Mouse (Mus musculus): ENCODE data around the gene Cldn13. TPM values are rescaled to one million over a fixed set of nuclear protein-coding genes. Genes with fewer than 3 reads are reported as not detected.
A peak's percentile ranks its signal among the peaks of the same experiment; 100 is the strongest.

Gene Cldn13
- polyA plus RNA-seq, 1 experiment from 2014 or later: 0.31 TPM

DNA sequence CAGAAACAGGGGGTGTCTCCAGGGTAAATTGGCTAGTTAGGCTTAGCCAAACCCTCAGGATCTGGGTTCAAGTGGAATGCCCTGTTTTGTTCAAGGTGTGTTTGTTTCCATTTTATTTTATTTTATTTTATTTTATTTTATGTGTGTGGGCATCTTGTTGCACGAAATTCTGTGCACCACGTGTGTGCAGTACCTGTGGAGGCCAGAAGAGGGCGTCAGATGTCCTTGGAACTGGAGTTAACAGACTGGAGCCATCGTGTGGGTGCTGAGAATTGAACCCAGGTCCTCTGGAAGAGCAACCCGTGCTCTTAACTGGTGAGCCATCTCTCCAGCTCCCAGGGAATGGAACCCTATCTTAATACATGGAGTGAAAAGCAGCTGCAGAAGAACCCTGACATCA is 22.6 kb downstream of the Cldn13 start:
- Histone ChIP-seq H3K27me3 (ENCODE audit: control insufficient read depth, insufficient read depth, low read length) (no peaks in the 10 kb centered on the region), H3K4me1 (ENCODE audit: control insufficient read depth in 2 of 2, insufficient read depth in 2 of 2, low read length in 2 of 2) (peaks cover 0 to 3% of the 10 kb centered on the region in 2 experiments; a peak in 2 of 4 replicates)
- ATAC-seq (ENCODE audit: insufficient number of reproducible peaks, insufficient read depth, low FRiP score, low read depth): no peak

DNA sequence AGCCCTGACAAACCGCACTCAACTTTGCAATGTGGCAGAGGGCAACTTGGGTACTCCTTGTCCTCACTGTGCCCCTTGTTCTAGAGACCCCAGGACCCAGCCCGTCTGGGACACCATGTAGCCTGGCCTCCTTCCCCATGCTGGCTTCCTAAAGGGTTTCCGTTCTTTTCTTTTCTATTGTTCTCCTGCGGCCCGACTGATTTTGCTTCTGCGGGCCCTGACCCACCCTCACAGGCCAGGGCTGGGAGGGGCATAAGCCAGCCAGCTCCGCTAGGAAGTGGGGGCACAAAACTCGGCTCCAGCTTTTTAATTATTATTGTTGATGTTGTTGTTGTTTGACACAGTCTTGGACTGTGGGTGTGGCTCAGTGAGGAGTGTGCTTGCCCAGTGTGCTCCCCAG is 23.8 kb downstream of the Cldn13 start:
- Histone ChIP-seq H3K36me3 (ENCODE audit: control insufficient read depth, insufficient read depth, low read length) (no peaks in the 10 kb centered on the region), H3K27me3 (ENCODE audit: control insufficient read depth, insufficient read depth, low read length) (no peaks in the 10 kb centered on the region), H3K9ac (ENCODE audit: low read length) (no peak overlapping the region), H3K4me1 (ENCODE audit: control insufficient read depth in 2 of 2, insufficient read depth in 2 of 2, low read length in 2 of 2) (peaks cover 0 to 3% of the 10 kb centered on the region in 2 experiments; a peak in 2 of 4 replicates), H3K4me3 (ENCODE audit: control insufficient read depth in 1 of 2, insufficient read depth in 1 of 2, low read depth in 1 of 2, low read length in 2 of 2) (no peak overlapping the region), H3K27ac (replicated peaks in 1 of 2; ENCODE audit: control insufficient read depth in 1 of 2, insufficient read depth in 1 of 2, low read depth in 2 of 2, low read length in 2 of 2) (peak overlapping the region; percentile 48 to 57), H3K9me3 (ENCODE audit: control insufficient read depth, low read length) (0 out of 2 replicates have a peak, but pooled peaks cover 3% of the 10 kb centered on the region), H3K4me2 (ENCODE audit: low read length) (no peak overlapping the region)
- ATAC-seq (ENCODE audit: insufficient number of reproducible peaks, insufficient read depth, low FRiP score, low read depth): peak; percentile 10; the same call in 1 of the 2 replicates
- 65% methylated on average over 8 of the region's 8 CpGs for WGBS

More for the DNA sequence above, 22.6 kb downstream of the Cldn13 start:
- Histone ChIP-seq H3K9me3 (ENCODE audit: control insufficient read depth, low read length) (0 out of 2 replicates have a peak, but pooled peaks cover 3% of the 10 kb centered on the region), H3K4me2 (ENCODE audit: low read length) (no peak overlapping the region), H3K4me3 (ENCODE audit: control insufficient read depth in 1 of 2, insufficient read depth in 1 of 2, low read depth in 1 of 2, low read length in 2 of 2) (no peak overlapping the region), H3K36me3 (ENCODE audit: control insufficient read depth, insufficient read depth, low read length) (no peaks in the 10 kb centered on the region), H3K27ac (replicated peaks in 1 of 2; ENCODE audit: control insufficient read depth in 1 of 2, insufficient read depth in 1 of 2, low read depth in 2 of 2, low read length in 2 of 2) (no peak overlapping the region), H3K9ac (ENCODE audit: low read length) (no peak overlapping the region)
- WGBS: 80% methylated on average over 5 of the region's 5 CpGs

DNA sequence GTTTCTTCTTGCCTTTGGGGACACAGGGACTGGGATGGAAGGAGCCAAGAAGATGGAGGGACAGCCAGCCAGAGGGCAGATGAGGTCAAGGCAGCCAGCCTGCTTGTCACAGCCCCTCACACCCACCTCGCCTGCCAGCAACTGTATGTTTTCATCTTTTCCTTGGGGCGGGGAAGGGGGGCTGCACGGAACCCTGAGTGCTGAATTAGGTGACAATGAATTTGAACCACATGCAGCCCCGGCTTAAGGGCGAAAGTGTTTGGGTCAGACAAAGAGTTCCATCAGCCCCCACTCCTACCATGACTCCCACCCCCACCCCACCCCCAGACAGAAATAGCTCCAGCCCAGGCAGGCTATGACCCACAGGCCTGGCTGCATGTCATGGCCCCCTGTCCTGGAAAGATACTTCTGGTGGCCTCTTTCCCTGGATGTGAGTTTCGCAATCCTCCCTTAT is 24.7 kb downstream of the Cldn13 start:
- no peaks in the 10 kb centered on the region for H3K27me3 ChIP-seq (ENCODE audit: control insufficient read depth, insufficient read depth, low read length)
- H3K9me3 ChIP-seq (ENCODE audit: control insufficient read depth, low read length): 0 out of 2 replicates have a peak, but pooled peaks cover 3% of the 10 kb centered on the region
- WGBS: 72% methylated on average over 6 of the region's 6 CpGs
- H3K27ac ChIP-seq (replicated peaks in 1 of 2; ENCODE audit: control insufficient read depth in 1 of 2, insufficient read depth in 1 of 2, low read depth in 2 of 2, low read length in 2 of 2): no peak overlapping the region
- peaks cover 0 to 3% of the 10 kb centered on the region in 2 experiments; a peak in 2 of 4 replicates for H3K4me1 ChIP-seq (ENCODE audit: control insufficient read depth in 2 of 2, insufficient read depth in 2 of 2, low read length in 2 of 2)
- ATAC-seq (ENCODE audit: insufficient number of reproducible peaks, insufficient read depth, low FRiP score, low read depth): no peak
- no peaks in the 10 kb centered on the region for H3K36me3 ChIP-seq (ENCODE audit: control insufficient read depth, insufficient read depth, low read length)
- H3K4me3 ChIP-seq (ENCODE audit: control insufficient read depth in 1 of 2, insufficient read depth in 1 of 2, low read depth in 1 of 2, low read length in 2 of 2): no peak overlapping the region
- no peak overlapping the region for H3K4me2 ChIP-seq (ENCODE audit: low read length)
- no peak overlapping the region for H3K9ac ChIP-seq (ENCODE audit: low read length)

DNA sequence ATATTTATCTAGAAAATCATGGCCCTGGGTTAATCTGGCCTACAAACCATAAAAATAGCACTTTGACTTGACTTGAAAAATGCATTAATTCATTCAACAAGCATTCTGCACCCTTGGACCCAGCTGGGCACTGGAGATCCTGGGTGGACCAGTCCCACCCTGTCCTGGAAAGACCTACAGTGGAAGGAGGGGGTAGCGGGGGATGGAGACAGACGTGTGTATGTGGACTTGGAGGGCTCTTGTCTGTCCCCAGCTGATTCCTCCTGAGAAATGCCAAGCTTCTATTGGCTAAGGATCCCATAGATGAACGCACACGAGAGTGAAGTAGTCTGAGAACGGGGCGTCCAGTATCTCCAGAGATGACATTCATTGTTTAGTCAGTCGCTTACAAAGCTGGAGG is 26.8 kb downstream of the Cldn13 start:
- no peak for ATAC-seq (ENCODE audit: insufficient number of reproducible peaks, insufficient read depth, low FRiP score, low read depth)
- 79% methylated on average over 7 of the region's 7 CpGs for WGBS
- Histone ChIP-seq H3K27me3 (ENCODE audit: control insufficient read depth, insufficient read depth, low read length) (no peaks in the 10 kb centered on the region), H3K4me2 (ENCODE audit: low read length) (no peak overlapping the region), H3K36me3 (ENCODE audit: control insufficient read depth, insufficient read depth, low read length) (no peaks in the 10 kb centered on the region), H3K4me1 (ENCODE audit: control insufficient read depth in 2 of 2, insufficient read depth in 2 of 2, low read length in 2 of 2) (peaks cover 0 to 3% of the 10 kb centered on the region in 2 experiments; a peak in 2 of 4 replicates), H3K4me3 (ENCODE audit: control insufficient read depth in 1 of 2, insufficient read depth in 1 of 2, low read depth in 1 of 2, low read length in 2 of 2) (no peak overlapping the region), H3K9ac (ENCODE audit: low read length) (no peak overlapping the region), H3K9me3 (ENCODE audit: control insufficient read depth, low read length) (0 out of 2 replicates have a peak, but pooled peaks cover 3% of the 10 kb centered on the region), H3K27ac (replicated peaks in 1 of 2; ENCODE audit: control insufficient read depth in 1 of 2, insufficient read depth in 1 of 2, low read depth in 2 of 2, low read length in 2 of 2) (peak overlapping the region in 1 of 2 experiments; percentile 64; a peak in 2 of 4 replicates)

DNA sequence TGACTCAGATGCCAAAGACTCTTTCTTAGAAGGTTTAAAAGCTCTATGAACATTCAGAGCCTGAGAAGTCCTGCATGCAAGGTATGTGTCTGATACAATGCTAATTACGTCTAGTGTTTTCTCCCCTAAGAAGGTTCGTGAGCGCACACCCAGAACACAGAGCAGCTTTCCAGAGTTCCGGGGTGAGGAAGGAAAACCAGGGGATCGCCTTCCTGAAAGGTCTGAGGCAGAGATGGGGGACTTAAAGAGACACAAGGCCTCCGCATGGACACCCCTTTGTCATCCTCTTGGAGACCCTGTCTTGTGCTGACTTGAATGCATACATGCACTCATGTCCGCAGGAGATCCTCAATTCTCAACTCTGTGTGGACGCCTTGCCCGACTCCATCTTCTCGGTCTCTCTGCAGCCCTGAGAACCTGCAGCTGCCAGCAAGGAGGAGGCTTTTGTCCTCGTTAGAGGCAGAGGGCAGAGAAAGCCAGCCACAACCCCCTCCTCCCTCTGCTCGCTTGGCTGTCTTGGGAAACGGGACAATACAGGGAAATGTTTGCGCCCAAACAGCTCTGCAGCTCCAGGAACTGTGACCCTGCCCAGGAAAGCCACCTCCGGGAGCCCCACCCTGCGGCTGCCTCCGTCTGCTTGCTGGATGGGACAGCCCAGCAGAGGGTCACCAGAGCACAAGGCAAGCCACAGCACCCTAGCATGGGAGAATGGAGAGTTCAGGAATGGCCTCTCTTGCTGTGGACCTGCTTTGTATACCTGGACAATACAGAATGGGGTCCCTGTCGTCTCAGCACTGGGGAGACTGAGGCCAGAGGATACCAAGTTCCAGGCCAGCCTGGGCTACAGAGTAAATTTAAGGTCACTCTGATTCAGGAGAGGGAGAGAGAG is 27.6 kb downstream of the Cldn13 start:
- peaks cover 0 to 3% of the 10 kb centered on the region in 2 experiments; a peak in 2 of 4 replicates for H3K4me1 ChIP-seq (ENCODE audit: control insufficient read depth in 2 of 2, insufficient read depth in 2 of 2, low read length in 2 of 2)
- no peak overlapping the region for H3K4me2 ChIP-seq (ENCODE audit: low read length)
- ATAC-seq (ENCODE audit: insufficient number of reproducible peaks, insufficient read depth, low FRiP score, low read depth): peak; percentile 73
- H3K9ac ChIP-seq (ENCODE audit: low read length): no peak overlapping the region
- H3K9me3 ChIP-seq (ENCODE audit: control insufficient read depth, low read length): 0 out of 2 replicates have a peak, but pooled peaks cover 1% of the 10 kb centered on the region
- H3K27me3 ChIP-seq (ENCODE audit: control insufficient read depth, insufficient read depth, low read length): no peaks in the 10 kb centered on the region
- no peaks in the 10 kb centered on the region for H3K36me3 ChIP-seq (ENCODE audit: control insufficient read depth, insufficient read depth, low read length)
- H3K4me3 ChIP-seq (ENCODE audit: control insufficient read depth in 1 of 2, insufficient read depth in 1 of 2, low read depth in 1 of 2, low read length in 2 of 2): no peak overlapping the region
- 62% methylated on average over 18 of the region's 18 CpGs for WGBS
- peak overlapping the region; percentile 64 to 75 for H3K27ac ChIP-seq (replicated peaks in 1 of 2; ENCODE audit: control insufficient read depth in 1 of 2, insufficient read depth in 1 of 2, low read depth in 2 of 2, low read length in 2 of 2)

DNA sequence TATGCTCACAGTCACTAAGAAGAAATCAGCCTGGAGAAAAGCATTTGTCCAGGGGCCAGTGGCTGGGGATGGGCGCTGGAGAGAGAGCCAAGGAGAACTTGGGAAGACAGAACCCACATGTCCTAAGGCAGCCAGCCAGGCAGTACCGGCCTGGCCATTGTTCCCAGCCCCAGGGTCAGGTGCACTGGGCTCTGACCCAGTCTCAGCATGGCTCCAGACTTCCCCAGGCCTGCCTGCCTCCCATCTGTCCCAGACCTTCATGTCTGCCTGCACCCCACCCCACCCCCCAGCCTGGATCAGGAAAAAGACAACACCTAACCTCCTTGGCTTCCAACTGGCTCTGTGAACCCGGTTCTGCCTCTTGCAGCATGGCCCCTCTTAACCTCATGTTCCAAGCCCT is 32.2 kb downstream of the Cldn13 start:
- H3K9ac ChIP-seq (ENCODE audit: low read length): no peak overlapping the region
- H3K27ac ChIP-seq (replicated peaks in 1 of 2; ENCODE audit: control insufficient read depth in 1 of 2, insufficient read depth in 1 of 2, low read depth in 2 of 2, low read length in 2 of 2): no peak overlapping the region
- H3K4me1 ChIP-seq (ENCODE audit: control insufficient read depth in 2 of 2, insufficient read depth in 2 of 2, low read length in 2 of 2): no peaks in the 10 kb centered on the region; a peak in 2 of 4 replicates
- H3K4me3 ChIP-seq (ENCODE audit: control insufficient read depth in 1 of 2, insufficient read depth in 1 of 2, low read depth in 1 of 2, low read length in 2 of 2): no peak overlapping the region
- 65% methylated on average over 3 of the region's 3 CpGs for WGBS
- H3K27me3 ChIP-seq (ENCODE audit: control insufficient read depth, insufficient read depth, low read length): no peaks in the 10 kb centered on the region
- H3K4me2 ChIP-seq (ENCODE audit: low read length): no peak overlapping the region
- no peaks in the 10 kb centered on the region for H3K36me3 ChIP-seq (ENCODE audit: control insufficient read depth, insufficient read depth, low read length)
- ATAC-seq (ENCODE audit: insufficient number of reproducible peaks, insufficient read depth, low FRiP score, low read depth): no peak
- peaks cover 5% of the 10 kb centered on the region; the same call in 1 of the 2 replicates for H3K9me3 ChIP-seq (ENCODE audit: control insufficient read depth, low read length)

DNA sequence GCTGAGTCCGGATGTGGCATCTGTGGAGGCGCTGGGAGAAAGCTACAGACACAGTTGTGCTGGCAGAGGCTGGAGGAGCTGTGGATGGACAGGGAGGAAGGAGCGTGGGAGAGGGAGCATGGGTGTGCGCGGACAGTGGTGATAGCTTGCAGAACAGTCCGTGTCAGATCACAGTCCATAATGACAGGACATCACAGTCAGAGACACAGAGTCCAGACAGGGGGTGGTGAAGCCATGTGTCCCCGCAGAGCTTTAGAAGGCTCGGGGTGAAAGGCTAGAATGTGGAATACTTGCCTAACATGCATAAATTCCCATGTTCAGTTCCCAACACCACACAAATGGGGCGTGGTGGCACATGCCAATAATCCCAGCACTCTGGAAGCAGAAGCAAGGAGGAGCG is 38.5 kb downstream of the Cldn13 start:
- Histone ChIP-seq H3K27ac (replicated peaks in 1 of 2; ENCODE audit: control insufficient read depth in 1 of 2, insufficient read depth in 1 of 2, low read depth in 2 of 2, low read length in 2 of 2) (no peak overlapping the region), H3K36me3 (ENCODE audit: control insufficient read depth, insufficient read depth, low read length) (no peaks in the 10 kb centered on the region), H3K9ac (ENCODE audit: low read length) (no peak overlapping the region), H3K9me3 (ENCODE audit: control insufficient read depth, low read length) (peaks cover 5% of the 10 kb centered on the region; the same call in 1 of the 2 replicates), H3K4me3 (ENCODE audit: control insufficient read depth in 1 of 2, insufficient read depth in 1 of 2, low read depth in 1 of 2, low read length in 2 of 2) (no peak overlapping the region), H3K4me2 (ENCODE audit: low read length) (no peak overlapping the region), H3K4me1 (ENCODE audit: control insufficient read depth in 2 of 2, insufficient read depth in 2 of 2, low read length in 2 of 2) (no peaks in the 10 kb centered on the region; a peak in 1 of 4 replicates), H3K27me3 (ENCODE audit: control insufficient read depth, insufficient read depth, low read length) (no peaks in the 10 kb centered on the region)
- WGBS: 40% methylated on average over 10 of the region's 10 CpGs
- no peak for ATAC-seq (ENCODE audit: insufficient number of reproducible peaks, insufficient read depth, low FRiP score, low read depth)

Data from heart, embryonic 14.5 days (tissue).